Mouse (Mus musculus) intestine, embryonic 14.5 days (tissue): Measurements from ENCODE around the gene Msh4. TPM values are rescaled to one million over a fixed set of nuclear protein-coding genes. Genes with fewer than 3 reads are reported as not detected.
"Not testable (repeated sequence)": the region's sequence is repeated elsewhere in the genome, so short reads cannot be mapped to it uniquely, and the experiment has no call there.

ENCODE experiments used
- ATAC-seq: fragments of 200-750 bp; cut with Nextera tagmentation; replicated peaks from 2 replicates; pipeline ENCODE4 v1.8.0; 2017; ENCODE audit warnings: low read depth, moderate number of reproducible peaks, moderate TSS enrichment, moderate library complexity; ENCODE audit not compliant: low FRiP score, low TSS enrichment
- DNase-seq: peaks from one replicate; pipeline ENCODE4 v3.0.0-alpha.2; 2018; ENCODE audit warnings: low spot score
- H3K27ac ChIP-seq: fragments of 300-500 bp; sonication (generic); 2 replicates; pipeline ENCODE4 v1.5.1; 2014; ENCODE audit warnings: low read depth, mild to moderate bottlenecking, control low read depth
- H3K27me3 ChIP-seq: fragments of 300-500 bp; sonication (generic); replicated peaks from 2 replicates; pipeline ENCODE4 v1.6.1; 2014; ENCODE audit warnings: low read length, control low read depth; ENCODE audit not compliant: control insufficient read depth, insufficient read depth
- H3K36me3 ChIP-seq: fragments of 300-500 bp; sonication (generic); 2 replicates; pipeline ENCODE4 v1.6.1; 2014; ENCODE audit warnings: low read length, control low read depth; ENCODE audit not compliant: control insufficient read depth, insufficient read depth
- H3K4me1 ChIP-seq: fragments of 300-500 bp; sonication (generic); replicated peaks from 2 replicates; pipeline ENCODE4 v1.6.1; 2014; ENCODE audit warnings: low read length, control low read depth, mixed read lengths; ENCODE audit not compliant: control insufficient read depth, insufficient read depth
- H3K4me2 ChIP-seq: fragments of 300-500 bp; sonication (generic); 2 replicates; pipeline ENCODE4 v1.6.1; 2014; ENCODE audit warnings: low read length
- H3K4me3 ChIP-seq: fragments of 300-500 bp; sonication (generic); 2 replicates; pipeline ENCODE4 v1.5.1; 2014; ENCODE audit warnings: low read depth, low read length, control low read depth, mixed read lengths
- H3K9ac ChIP-seq: fragments of 300-500 bp; sonication (generic); 2 replicates; pipeline ENCODE4 v1.6.1; 2014; ENCODE audit warnings: mild to moderate bottlenecking, low read length
- H3K9me3 ChIP-seq: fragments of 300-500 bp; sonication (generic); 2 replicates; pipeline ENCODE4 v1.6.1; 2016; ENCODE audit warnings: low read length, control low read depth; ENCODE audit not compliant: control insufficient read depth
- WGBS: fragments of 180-500 bp; shearing (Covaris S2); extraction: QIAGEN DNeasy Blood & Tissue Kit; methylation state at CpG from one replicate; pipeline ENCODE4 v1.1.7; 2014; 5-methylcytosine and 5-hydroxymethylcytosine counted together
- polyA plus RNA-seq: library from polyadenylated mRNA; unstranded; fragments of >200 nt; fragmentation: Nextera tagmentation; extraction: Ambion mirVana; gene quantifications from 2 replicates; pipeline ENCODE4 v1.2.1, GENCODE M21; 2014

Gene Msh4
- polyA plus RNA-seq, 1 experiment from 2014 or later: 0.05 TPM

- WGBS: 63% methylated on average over 14 of the region's 14 CpGs
- no peak for DNase-seq
Observed at GRCm38 (mm10) chr3:153867149-153868136, 38.5 kb downstream of the Msh4 start.

GRCm38 (mm10) chr3:153864636-153865429 lies 41.1 kb downstream of the Msh4 start:
- ATAC-seq: no peak

More at GRCm38 (mm10) chr3:153867149-153868136, 38.5 kb downstream of the Msh4 start:
- no peak overlapping the region for H3K4me2 ChIP-seq
- H3K27me3 ChIP-seq: no peaks in the 10 kb centered on the region
- no peaks in the 10 kb centered on the region for H3K9me3 ChIP-seq
- H3K4me3 ChIP-seq: no peak overlapping the region
- H3K36me3 ChIP-seq: no peaks in the 10 kb centered on the region
- no peak overlapping the region for H3K27ac ChIP-seq
- no peaks in the 10 kb centered on the region for H3K4me1 ChIP-seq
- ATAC-seq: no peak
- no peak overlapping the region for H3K9ac ChIP-seq

GRCm38 (mm10) chr3:153863816-153864215 lies 42.1 kb downstream of the Msh4 start:
- Histone ChIP-seq H3K4me2 (no peak overlapping the region), H3K4me3 (no peak overlapping the region), H3K9ac (no peak overlapping the region), H3K9me3 (no peaks in the 10 kb centered on the region), H3K36me3 (no peaks in the 10 kb centered on the region), H3K4me1 (no peaks in the 10 kb centered on the region), H3K27me3 (no peaks in the 10 kb centered on the region), H3K27ac (no peak overlapping the region)
- WGBS: 77% methylated on average over 2 of the region's 2 CpGs
- no peak for ATAC-seq
- no peak for DNase-seq

More at GRCm38 (mm10) chr3:153864636-153865429, 41.1 kb downstream of the Msh4 start:
- Histone ChIP-seq H3K4me3 (no peak overlapping the region), H3K4me1 (no peaks in the 10 kb centered on the region), H3K4me2 (no peak overlapping the region), H3K36me3 (no peaks in the 10 kb centered on the region), H3K9ac (no peak overlapping the region), H3K27me3 (no peaks in the 10 kb centered on the region), H3K27ac (no peak overlapping the region), H3K9me3 (no peaks in the 10 kb centered on the region)
- no peak for DNase-seq
- 84% methylated on average over 4 of the region's 4 CpGs for whole genome bisulfite sequencing

- H3K4me2 ChIP-seq, H3K4me1 ChIP-seq, H3K4me3 ChIP-seq, ATAC-seq, H3K27me3 ChIP-seq, DNase-seq, H3K9ac ChIP-seq, H3K27ac ChIP-seq, H3K36me3 ChIP-seq, H3K9me3 ChIP-seq: not testable (repeated sequence)
- 80% methylated on average over 8 of the region's 8 CpGs for whole genome bisulfite sequencing
Observed at GRCm38 (mm10) chr3:153860392-153860791, 45.5 kb downstream of the Msh4 start.

GRCm38 (mm10) chr3:153858350-153859001 lies 47.5 kb downstream of the Msh4 start:
- H3K9me3 ChIP-seq: no peaks in the 10 kb centered on the region
- H3K36me3 ChIP-seq: no peaks in the 10 kb centered on the region
- no peaks in the 10 kb centered on the region for H3K4me1 ChIP-seq
- DNase-seq: no peak
- no peaks in the 10 kb centered on the region for H3K27me3 ChIP-seq
- WGBS: 80% methylated on average over 10 of the region's 10 CpGs
- no peak overlapping the region for H3K9ac ChIP-seq
- H3K27ac ChIP-seq: no peak overlapping the region
- no peak for ATAC-seq
- H3K4me2 ChIP-seq: no peak overlapping the region
- H3K4me3 ChIP-seq: no peak overlapping the region

- no peaks in the 10 kb centered on the region for H3K4me1 ChIP-seq
- no peaks in the 10 kb centered on the region for H3K36me3 ChIP-seq
- ATAC-seq (no peak), DNase-seq (no peak)
- H3K4me3 ChIP-seq: no peak overlapping the region
- no peaks in the 10 kb centered on the region for H3K27me3 ChIP-seq
- no peak overlapping the region for H3K4me2 ChIP-seq
- H3K27ac ChIP-seq: no peak overlapping the region
- WGBS: 66% methylated on average over 8 of the region's 8 CpGs
- no peak overlapping the region for H3K9ac ChIP-seq
- H3K9me3 ChIP-seq: no peaks in the 10 kb centered on the region
Observed at GRCm38 (mm10) chr3:153852266-153852665, 53.7 kb downstream of the Msh4 start.

GRCm38 (mm10) chr3:153850759-153851158 lies 55.2 kb downstream of the Msh4 start:
- 91% methylated on average over 7 of the region's 7 CpGs for WGBS
- Histone ChIP-seq H3K36me3 (no peaks in the 10 kb centered on the region), H3K9me3 (no peaks in the 10 kb centered on the region), H3K9ac (no peak overlapping the region), H3K4me2 (no peak overlapping the region), H3K4me1 (no peaks in the 10 kb centered on the region), H3K4me3 (no peak overlapping the region), H3K27ac (no peak overlapping the region), H3K27me3 (no peaks in the 10 kb centered on the region)
- ATAC-seq (no peak), DNase-seq (no peak)

GRCm38 (mm10) chr3:153849368-153850015 lies 56.4 kb downstream of the Msh4 start:
- whole genome bisulfite sequencing: 9% methylated on average over 5 of the region's 5 CpGs
- Histone ChIP-seq H3K4me3 (no peak overlapping the region), H3K36me3 (no peaks in the 10 kb centered on the region), H3K9ac (no peak overlapping the region), H3K4me1 (no peaks in the 10 kb centered on the region), H3K9me3 (no peaks in the 10 kb centered on the region), H3K27ac (no peak overlapping the region), H3K4me2 (peak overlapping the region; percentile 26), H3K27me3 (no peaks in the 10 kb centered on the region)
- ATAC-seq (peak; percentile 81), DNase-seq (peak; percentile 58)
